Mouse (Mus musculus) right cerebral cortex, postnatal 10 days (tissue): ENCODE data around the gene Slc9a5.
A peak's percentile ranks its signal among the peaks of the same experiment; 100 is the strongest.

Source experiments
- DNase-seq, 2 experiments: peaks; one replicate each; pipeline ENCODE4 v3.0.0; 2021; ENCODE audit warnings: low spot score in 2 of 2

Gene Slc9a5

GRCm38 (mm10) chr8:105348450-105349095 lies at the start of gene Slc9a5:
Gene Slc9a5 (plus strand): TSS chr8:105348843.
- peak; percentile 74 for DNase-seq

GRCm38 (mm10) chr8:105299962-105300361 lies 48.7 kb upstream of the Slc9a5 start:
- DNase-seq, result no peak

- no peak for DNase-seq
Measured at GRCm38 (mm10) chr8:105303396-105303795, 45.2 kb upstream of the Slc9a5 start.

DNA sequence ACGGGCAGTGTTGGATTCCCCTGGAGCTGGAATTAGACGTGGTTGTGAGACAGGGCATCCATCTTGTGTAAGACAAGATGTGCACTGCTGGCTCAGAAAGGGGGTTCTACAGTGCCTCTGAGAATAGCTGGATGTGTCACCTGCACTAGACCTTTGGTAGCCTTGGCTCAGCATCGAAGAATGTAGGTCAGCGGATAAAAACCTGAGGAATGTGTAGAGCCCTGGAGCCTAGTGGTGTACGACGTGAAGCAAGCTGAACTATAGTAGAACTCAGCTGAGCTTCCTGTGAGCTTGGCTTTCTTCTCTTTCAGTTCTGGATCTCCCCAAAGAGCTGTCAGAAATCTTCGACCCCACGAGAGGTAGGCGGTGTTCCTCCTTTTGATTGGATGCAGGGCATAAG lies 44.8 kb upstream of the Slc9a5 start:
- DNase-seq, result no peak

DNA sequence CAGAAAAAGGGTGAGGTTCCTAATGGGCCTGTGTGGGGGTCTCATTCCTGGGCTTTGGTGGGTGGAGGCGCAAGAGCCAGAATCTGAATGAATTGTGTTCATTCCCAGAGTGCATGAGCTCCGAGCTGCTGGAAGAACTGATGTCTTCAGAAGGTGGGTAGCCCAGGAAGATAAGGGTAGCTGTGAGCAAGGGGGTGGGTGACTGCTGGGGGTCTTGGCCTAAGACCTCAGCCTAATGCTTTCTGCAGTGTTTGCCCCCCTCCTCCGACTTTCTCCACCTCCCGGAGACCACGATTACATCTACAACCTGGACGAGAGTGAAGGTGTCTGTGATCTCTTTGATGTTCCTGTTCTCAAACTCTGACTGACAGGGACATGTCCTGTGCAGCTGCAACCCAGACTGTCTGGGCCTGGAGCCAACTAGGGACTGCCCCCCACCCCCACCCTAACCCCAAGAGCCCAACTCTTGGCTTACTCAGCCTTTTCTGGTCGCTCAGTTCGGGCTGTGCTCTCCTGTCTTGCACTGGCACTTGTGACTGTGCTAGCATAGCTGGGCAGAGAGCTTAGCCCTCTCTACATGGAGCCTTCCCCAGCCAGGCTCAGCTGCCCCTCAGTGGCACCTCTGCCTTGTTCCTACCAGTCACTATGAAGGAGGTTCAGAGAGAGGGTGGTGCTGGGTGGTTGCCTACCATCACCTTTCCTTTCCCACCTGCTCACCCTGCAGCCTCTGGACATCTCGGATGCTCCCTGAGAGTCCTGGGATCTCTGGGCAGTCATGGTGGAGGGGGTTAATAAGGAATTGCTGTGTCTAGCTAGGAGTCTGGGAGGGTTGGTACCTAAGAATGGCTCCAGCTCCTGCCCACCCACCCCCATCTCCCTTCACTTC lies 44.1 kb upstream of the Slc9a5 start:
- DNase-seq, result no peak

DNA sequence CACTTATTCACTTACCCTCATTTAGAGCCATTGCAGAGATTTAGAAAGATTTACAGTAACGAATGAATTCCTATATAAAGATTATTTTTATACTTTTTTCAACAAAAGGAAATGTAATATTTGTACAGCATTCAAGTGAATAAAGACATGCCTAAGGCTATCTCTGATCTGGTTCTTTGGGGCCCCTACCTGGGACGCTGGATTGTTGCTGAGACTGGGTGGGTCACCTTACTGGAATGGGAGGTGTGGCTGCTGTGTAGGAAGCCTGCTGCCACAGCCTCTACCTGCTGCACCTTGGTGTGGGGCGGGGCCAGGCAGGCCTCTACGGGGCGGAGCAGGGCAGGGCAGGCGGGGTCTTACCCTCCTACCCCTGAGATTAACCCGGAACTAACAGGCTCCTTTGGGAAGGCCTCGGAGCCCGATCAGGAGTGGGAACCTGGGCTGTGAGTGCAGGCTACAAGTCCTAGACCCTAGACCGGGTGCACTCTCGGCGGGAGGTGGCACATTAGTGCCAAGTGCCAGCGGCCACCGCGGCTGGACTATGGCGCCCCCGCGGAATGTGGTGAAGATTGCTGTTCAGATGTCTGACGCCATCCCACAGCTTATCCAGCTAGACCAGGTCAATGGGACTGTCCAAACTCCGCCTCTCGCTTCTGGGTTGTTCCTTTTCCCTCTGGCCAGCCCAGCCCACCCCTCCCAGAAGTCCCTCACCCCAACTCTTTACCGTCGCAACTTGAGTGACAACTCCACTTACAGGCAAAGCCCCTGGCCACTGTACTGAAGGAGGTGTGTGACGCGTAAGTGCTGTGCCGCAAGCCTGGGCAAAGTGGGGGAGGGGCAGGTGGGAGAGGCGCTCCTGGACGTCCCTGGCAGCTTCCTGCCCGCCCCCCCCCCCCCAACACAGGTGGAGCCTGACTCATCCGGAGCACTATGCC lies 43.2 kb upstream of the Slc9a5 start, which contains the start of gene Elmo3:
Elmo3 (plus strand) TSS at position 391 of the 935 bp plus-strand sequence.
- DNase-seq, result peak in 1 of 2 experiments; percentile 77

DNA sequence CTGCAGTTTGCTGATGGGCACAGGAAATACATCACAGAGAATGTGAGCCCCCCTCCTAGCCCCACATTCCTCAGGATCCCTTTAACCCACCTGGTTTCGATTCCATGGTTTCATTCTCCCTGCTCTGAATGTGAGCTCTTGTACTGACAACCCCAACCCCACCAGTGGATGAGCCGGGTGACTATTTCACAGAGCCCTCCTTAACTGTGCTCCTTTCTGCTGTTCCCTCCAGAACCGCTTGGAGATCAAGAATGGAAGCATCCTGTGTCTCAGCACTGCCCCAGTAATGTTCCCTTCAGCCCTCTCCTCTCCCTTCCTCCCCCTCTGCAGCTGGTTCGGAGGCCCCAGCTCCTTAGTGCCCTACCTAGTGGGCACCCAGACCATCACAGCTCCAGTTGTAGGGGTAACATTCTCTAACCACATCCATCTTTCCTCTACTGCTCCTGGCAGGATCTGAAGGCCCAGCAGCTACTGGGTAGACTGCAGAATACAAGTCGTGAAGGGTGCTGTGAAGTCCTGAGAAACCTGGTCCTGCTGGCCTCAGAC lies 42.4 kb upstream of the Slc9a5 start:
- DNase-seq, result no peak

DNA sequence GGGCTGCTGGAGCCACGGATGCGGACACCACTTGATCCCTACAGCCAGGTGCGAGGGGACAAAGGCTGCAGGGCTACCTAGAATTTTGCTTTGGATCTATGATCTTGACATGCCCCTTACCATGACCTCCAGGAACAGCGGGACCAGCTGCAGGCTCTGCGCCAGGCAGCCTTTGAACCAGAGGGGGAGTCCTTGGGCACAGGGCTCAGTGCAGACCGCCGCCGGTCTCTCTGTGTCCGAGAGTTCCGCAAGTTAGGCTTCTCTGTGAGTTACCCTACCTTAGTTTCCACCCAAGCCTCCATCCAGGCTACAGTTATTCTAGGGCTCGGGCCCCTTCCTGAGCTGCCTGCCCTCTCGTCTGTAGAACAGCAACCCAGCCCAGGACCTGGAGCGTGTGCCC lies 41.0 kb upstream of the Slc9a5 start:
- no peak for DNase-seq

- no peak for DNase-seq
Measured at GRCm38 (mm10) chr8:105308428-105308827, 40.2 kb upstream of the Slc9a5 start.

DNA sequence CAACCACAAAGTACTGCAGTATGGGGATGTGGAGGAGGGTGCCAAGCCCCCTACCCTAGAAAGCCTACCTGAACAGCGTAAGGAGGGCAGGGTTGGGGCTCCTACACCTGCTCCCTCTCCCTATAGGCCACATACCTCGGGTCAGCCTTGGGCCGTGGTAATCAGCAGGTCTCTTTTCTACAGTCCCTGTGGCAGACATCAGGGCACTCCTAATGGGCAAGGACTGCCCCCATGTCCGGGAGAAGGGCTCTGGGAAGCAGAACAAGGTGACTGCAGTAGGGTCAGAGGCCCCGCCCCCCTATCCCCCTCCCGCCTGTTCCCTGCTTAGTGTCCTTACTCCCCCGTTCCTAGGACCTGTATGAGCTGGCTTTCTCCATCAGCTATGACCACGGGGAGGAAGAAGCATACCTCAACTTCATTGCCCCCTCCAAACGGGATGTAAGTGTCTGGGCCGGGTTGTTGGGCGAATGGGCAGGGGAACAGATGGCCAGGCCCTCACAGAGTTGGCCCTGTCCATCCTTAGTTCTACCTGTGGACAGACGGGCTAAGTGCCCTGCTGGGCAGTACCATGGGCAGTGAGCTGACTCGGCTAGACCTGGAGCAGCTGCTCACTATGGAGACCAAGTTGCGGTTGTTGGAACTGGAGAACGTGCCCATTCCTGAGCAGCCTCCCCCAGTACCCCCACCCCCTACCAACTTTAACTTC lies 39.3 kb upstream of the Slc9a5 start:
- DNase-seq, result no peak

DNA sequence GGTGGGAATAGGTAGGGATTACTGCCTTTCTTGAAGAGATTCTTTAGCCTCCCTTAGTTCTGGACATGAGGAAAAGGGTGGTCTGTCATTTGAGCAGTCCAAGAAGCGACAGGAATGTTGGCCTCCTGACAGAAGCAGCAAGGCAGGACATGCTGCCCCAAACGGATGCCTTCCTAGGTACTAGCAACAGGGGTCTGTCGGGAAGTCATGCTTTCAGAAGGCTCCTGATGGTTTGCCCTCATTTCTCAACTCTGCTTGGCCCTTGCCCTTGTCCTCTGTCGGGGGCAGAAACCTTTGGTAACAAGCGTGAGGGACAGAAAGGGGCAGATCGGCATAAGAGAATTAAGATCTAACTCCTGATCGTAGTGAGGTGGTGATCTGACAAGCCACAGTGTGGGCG lies 38.5 kb upstream of the Slc9a5 start:
- no peak for DNase-seq

DNA sequence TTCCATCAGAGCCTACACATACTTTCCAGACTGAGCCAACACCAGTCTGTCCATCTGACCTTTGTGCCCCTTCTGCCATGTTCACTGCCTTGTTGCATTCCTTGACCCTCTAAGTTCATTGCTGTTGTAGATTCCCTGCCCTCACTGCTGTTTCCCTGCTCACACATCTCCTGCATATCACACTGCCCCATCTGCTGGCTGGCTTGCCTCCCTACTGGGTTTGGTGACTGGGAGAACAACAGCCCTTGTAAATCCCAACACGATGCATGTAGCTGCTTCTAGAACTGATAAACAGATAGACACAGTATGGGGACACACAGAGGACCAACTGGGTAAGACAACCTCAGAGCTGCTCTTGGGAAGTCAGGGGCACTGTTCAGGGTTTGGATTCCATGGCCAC lies 36.9 kb upstream of the Slc9a5 start:
- DNase-seq, result no peak

- no peak for DNase-seq
Measured at GRCm38 (mm10) chr8:105312891-105313481, 35.7 kb upstream of the Slc9a5 start.

- no peak for DNase-seq
Measured at GRCm38 (mm10) chr8:105313622-105314402, 34.8 kb upstream of the Slc9a5 start.

DNA sequence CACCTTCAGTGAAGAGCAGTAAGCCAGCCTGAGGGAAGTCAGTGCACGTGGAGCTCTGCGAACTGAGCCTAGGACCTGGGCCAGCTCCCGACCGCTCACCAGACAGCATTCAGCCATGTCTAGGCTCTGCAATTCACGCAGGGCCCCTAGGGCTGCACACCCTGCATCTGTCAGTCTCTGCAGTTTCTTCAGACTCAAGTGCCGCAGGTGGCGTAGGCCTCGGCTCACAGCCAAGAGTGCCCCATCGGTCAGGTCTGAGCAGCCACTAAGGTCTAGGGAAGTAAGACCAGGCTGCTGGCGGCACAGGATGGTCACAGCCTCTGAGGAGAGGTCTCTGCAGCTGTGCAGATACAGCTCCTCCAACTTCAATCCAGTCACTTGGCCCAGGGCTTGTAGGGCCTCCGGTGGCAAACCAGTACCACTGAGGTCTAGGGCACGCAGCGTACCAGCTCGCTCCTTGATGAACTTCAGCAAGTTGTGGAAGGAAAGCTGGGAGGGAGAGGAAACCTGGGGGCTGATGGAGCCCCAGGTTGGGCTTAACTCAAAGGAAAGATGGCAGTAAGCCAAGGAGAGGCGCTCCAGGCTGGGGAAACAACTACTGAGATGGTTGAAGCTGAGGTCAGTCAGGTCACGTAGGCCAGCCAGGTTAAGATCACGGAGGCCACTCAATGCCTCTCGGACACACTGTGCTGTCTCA lies 33.4 kb upstream of the Slc9a5 start:
- DNase-seq, result no peak

GRCm38 (mm10) chr8:105317941-105318340 lies 30.7 kb upstream of the Slc9a5 start:
- no peak for DNase-seq

GRCm38 (mm10) chr8:105318662-105319190 lies 29.9 kb upstream of the Slc9a5 start:
- no peak for DNase-seq

- no peak for DNase-seq
Measured at GRCm38 (mm10) chr8:105323183-105323582, 25.5 kb upstream of the Slc9a5 start.

DNA sequence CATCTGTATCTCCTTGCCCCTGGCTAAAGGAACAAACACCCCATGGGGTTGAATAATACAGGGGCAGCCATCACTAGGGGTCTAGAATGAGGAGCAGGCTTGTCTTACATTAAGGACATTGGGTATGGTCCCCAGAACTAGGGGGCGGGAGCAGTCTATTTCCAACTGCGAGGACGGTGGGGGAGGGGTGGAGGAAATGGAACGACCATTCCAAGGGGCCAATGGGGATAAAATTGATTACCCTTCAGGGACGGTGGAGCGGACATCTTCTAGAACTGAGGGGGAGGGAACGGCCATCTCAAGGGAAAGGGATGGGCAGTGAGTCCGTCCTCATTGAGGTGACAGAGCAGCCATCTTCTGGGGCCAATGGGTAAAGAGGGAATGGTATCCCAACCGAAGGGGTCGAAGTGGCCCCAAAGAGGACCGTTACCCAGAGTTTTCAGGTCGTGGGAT lies 23.0 kb upstream of the Slc9a5 start:
- peak in 1 of 2 experiments; percentile 48 for DNase-seq
